Mouse (Mus musculus) lung, adult 2 months (tissue): Measurements from ENCODE around the gene Ing1.

Experiments
- CTCF ChIP-seq: fragments of 200-500 bp; IDR thresholded peaks from 2 replicates; pipeline ENCODE4 v1.5.1; 2011; ENCODE audit warnings: mild to moderate bottlenecking, low read length, control low read depth; ENCODE audit not compliant: insufficient read depth
- POLR2A ChIP-seq: fragments of 200-500 bp; IDR thresholded peaks from 2 replicates; pipeline ENCODE4 v1.6.1; 2011; ENCODE audit warnings: low read depth, mild to moderate bottlenecking, control low read depth, low read length, borderline replicate concordance; ENCODE audit errors: extremely low read depth

DNA sequence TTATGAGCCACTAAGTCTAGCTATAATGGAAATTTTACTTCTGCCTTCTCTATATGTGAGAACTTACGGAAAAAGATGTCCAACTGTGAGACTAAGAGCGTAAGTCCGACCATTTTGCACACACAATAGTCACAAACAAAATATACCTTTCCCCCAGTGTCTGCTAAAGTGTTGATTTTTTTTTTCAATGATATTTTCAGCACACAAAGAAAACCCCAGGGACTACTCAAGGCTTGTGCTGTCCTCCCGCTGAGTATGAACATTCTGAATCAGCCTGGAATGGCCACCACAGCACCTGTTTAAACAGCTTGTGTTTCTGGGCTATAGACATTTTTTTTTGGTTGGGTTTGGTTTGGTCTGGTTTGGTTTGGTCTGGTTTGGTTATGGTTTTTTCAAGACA, 15.4 kb downstream of the Ing1 start:
- TF ChIP-seq POLR2A, result no peak
- no peak for TF ChIP-seq CTCF
